Mouse (Mus musculus) ovary, postnatal 10 days (tissue): ENCODE results near the gene Plbd2.

Source experiments
- DNase-seq: peaks from one replicate; pipeline ENCODE4 v3.0.0; 2022; ENCODE audit warnings: low spot score

Plbd2 gene

GRCm38 (mm10) chr5:120503144-120503795, at the start of gene Plbd2:
Gene Plbd2, minus strand, starts transcription at chr5:120503625.
- DNase-seq: peak; percentile 61

- DNase-seq: no peak
These were observed 47.2 kb upstream of the Plbd2 start for GRCm38 (mm10) chr5:120550673-120551072.

GRCm38 (mm10) chr5:120550137-120550536, 46.7 kb upstream of the Plbd2 start:
- DNase-seq: no peak

- no peak for DNase-seq
These were observed 44.9 kb upstream of the Plbd2 start for GRCm38 (mm10) chr5:120548236-120548850.

GRCm38 (mm10) chr5:120536632-120537031, 33.2 kb upstream of the Plbd2 start:
- no peak for DNase-seq

- no peak for DNase-seq
These were observed 32.6 kb upstream of the Plbd2 start for GRCm38 (mm10) chr5:120536046-120536445.

- DNase-seq: no peak
These were observed 31.3 kb upstream of the Plbd2 start for GRCm38 (mm10) chr5:120534686-120535075.

GRCm38 (mm10) chr5:120534071-120534685, 30.8 kb upstream of the Plbd2 start:
- no peak for DNase-seq

GRCm38 (mm10) chr5:120531631-120532030, 28.2 kb upstream of the Plbd2 start:
- DNase-seq: no peak

GRCm38 (mm10) chr5:120527296-120527964, 24.0 kb upstream of the Plbd2 start:
- DNase-seq: no peak

- no peak for DNase-seq
These were observed 22.9 kb upstream of the Plbd2 start for GRCm38 (mm10) chr5:120526311-120526710.

GRCm38 (mm10) chr5:120525737-120526136, 22.3 kb upstream of the Plbd2 start:
- no peak for DNase-seq

- no peak for DNase-seq
These were observed 21.3 kb upstream of the Plbd2 start for GRCm38 (mm10) chr5:120524736-120525135.

- no peak for DNase-seq
These were observed 19.2 kb upstream of the Plbd2 start for GRCm38 (mm10) chr5:120522649-120523048.

- DNase-seq: no peak
These were observed 14.1 kb upstream of the Plbd2 start for GRCm38 (mm10) chr5:120517552-120517951.

GRCm38 (mm10) chr5:120516221-120516984, 13.0 kb upstream of the Plbd2 start:
- DNase-seq: no peak

GRCm38 (mm10) chr5:120515451-120515850, 12.0 kb upstream of the Plbd2 start:
- no peak for DNase-seq

GRCm38 (mm10) chr5:120514754-120515153, 11.3 kb upstream of the Plbd2 start:
- DNase-seq: no peak

GRCm38 (mm10) chr5:120514031-120514677, 10.7 kb upstream of the Plbd2 start:
- DNase-seq: no peak

GRCm38 (mm10) chr5:120512911-120513555, 9.6 kb upstream of the Plbd2 start:
- DNase-seq: no peak

- DNase-seq: no peak
These were observed 8.3 kb upstream of the Plbd2 start for GRCm38 (mm10) chr5:120511643-120512220.
